Mouse (Mus musculus) cerebellum, adult 2 months (tissue): ENCODE results near the gene Mgrn1.

Experiments
- CTCF ChIP-seq: fragments of 200-500 bp; IDR thresholded peaks from 2 replicates; pipeline ENCODE4 v1.5.1; 2011; ENCODE audit warnings: low read depth, mild to moderate bottlenecking, control low read depth, low read length, moderate library complexity, borderline replicate concordance; ENCODE audit not compliant: insufficient read depth
- POLR2A ChIP-seq: fragments of 200-500 bp; IDR thresholded peaks from 2 replicates; pipeline ENCODE4 v1.6.1; 2011; ENCODE audit warnings: low read length, control low read depth, borderline replicate concordance; ENCODE audit not compliant: insufficient read depth

DNA sequence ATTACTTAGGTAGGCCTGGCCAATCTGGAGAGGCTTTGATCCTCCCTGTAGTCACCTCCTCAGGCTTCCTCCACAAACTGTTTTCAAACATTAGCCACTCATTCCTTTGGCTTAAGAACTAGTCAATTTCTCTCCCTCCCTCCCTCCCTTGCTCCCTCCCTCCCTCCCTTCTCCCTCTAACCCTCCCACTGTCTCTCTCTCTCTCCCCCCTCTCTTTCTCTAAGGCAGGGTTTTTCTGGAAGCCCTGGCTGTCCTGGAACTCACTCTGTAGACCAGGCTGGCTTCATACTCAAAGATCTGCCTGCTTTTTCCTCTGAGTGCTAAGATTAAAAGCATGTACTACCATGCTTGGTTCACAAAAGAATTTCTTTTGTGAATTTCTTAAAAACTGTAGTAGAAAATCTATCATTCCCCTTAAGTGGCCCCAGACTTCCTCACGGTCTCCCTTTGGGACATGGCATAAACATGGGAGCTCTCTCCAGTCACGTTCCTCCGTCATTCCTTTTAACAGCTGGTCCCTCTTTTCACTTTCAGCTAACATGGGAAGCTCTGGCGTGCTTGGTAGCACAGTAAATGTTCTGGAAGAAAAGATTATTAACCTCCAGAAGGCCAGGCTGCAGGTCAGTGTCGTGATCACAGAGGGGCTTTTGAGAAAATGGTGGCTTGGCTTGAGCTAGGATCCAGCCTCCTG is 35.0 kb upstream of the Mgrn1 start:
- TF ChIP-seq POLR2A (no peak), CTCF (no peak)
